Mouse (Mus musculus) lung, adult 2 months (tissue): ENCODE data around the gene Slc16a14. TPM values are rescaled to one million over a fixed set of nuclear protein-coding genes. Genes with fewer than 3 reads are reported as not detected.

Experiments
- DNase-seq: peaks from one replicate; pipeline ENCODE4 v3.0.0; 2022
- H3K4me1 ChIP-seq: fragments of 200-500 bp; 2 replicates; pipeline ENCODE4 v1.6.1; 2011; ENCODE audit warnings: low read length; ENCODE audit not compliant: control insufficient read depth, insufficient read depth
- H3K4me3 ChIP-seq: fragments of 200-500 bp; replicated peaks from 2 replicates; pipeline ENCODE3; 2011; ENCODE audit warnings: low read depth, mild to moderate bottlenecking, control low read depth, low read length; ENCODE audit errors: extremely low read depth
- CTCF ChIP-seq: fragments of 200-500 bp; IDR thresholded peaks from 2 replicates; pipeline ENCODE4 v1.5.1; 2011; ENCODE audit warnings: mild to moderate bottlenecking, low read length, control low read depth; ENCODE audit not compliant: insufficient read depth
- POLR2A ChIP-seq: fragments of 200-500 bp; IDR thresholded peaks from 2 replicates; pipeline ENCODE4 v1.6.1; 2011; ENCODE audit warnings: low read depth, mild to moderate bottlenecking, control low read depth, low read length, borderline replicate concordance; ENCODE audit errors: extremely low read depth
- WGBS: fragments of 180-500 bp; shearing (Covaris S2); methylation state at CpG from one replicate; pipeline ENCODE4 v1.1.7; 2018; 5-methylcytosine and 5-hydroxymethylcytosine counted together
- polyA plus RNA-seq: library from polyadenylated mRNA; depleted of rRNA; stranded (reverse); fragments of >200 nt; gene quantifications from 2 replicates; pipeline ENCODE4 v1.2.3, GENCODE M21; 2012

Gene Slc16a14
- polyA plus RNA-seq, 1 experiment = 0.06 TPM

DNA sequence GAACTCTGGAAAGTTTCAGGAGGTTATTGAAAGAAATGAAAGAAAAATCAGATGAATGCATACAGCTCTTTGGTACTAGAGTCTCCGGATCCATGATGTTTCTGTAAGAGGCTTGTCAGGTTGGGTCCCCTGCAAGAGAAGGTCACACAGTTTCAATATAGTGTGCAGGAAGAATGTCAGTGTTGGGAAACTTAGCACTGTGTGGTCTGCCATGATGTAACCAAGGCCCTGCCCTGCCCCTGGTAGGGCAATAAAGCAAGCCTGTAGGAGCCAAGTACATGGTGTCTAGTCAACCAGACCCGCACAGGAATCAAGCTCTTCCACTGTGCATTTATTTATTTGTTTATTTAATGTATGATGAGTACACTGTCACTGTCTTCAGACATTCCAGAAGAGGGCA, 5.4 kb upstream of the Slc16a14 start:
- Histone ChIP-seq H3K4me3 (no peak overlapping the region), H3K4me1 (no peaks in the 10 kb centered on the region)
- WGBS = 89% methylated on average over 2 of the region's 2 CpGs
- no peak for DNase-seq
- TF ChIP-seq CTCF (no peak), POLR2A (no peak)

DNA sequence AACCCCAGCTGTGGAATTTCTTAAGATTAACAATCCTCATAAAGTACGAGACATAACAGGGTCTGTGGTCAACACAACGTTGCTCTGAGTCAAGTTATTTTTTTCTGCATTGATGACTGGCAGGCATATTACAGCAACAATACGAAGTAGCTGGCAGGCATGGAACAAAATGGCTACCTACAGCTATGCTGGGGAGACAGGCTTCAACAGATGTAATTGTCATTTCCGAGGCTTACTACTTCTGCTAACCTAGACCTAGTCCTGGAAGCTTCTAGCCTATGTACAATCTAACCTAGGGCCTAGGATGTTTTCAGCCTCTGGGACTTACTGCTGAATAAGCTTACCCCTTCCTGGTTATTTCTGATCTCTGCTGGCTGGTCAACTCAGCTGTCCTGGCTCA, 4.5 kb upstream of the Slc16a14 start:
- WGBS = 69% methylated on average over 4 of the region's 4 CpGs
- H3K4me1 ChIP-seq = peaks cover 4% of the 10 kb centered on the region
- H3K4me3 ChIP-seq = no peak overlapping the region
- DNase-seq = no peak
- TF ChIP-seq CTCF = no peak
- no peak for TF ChIP-seq POLR2A

DNA sequence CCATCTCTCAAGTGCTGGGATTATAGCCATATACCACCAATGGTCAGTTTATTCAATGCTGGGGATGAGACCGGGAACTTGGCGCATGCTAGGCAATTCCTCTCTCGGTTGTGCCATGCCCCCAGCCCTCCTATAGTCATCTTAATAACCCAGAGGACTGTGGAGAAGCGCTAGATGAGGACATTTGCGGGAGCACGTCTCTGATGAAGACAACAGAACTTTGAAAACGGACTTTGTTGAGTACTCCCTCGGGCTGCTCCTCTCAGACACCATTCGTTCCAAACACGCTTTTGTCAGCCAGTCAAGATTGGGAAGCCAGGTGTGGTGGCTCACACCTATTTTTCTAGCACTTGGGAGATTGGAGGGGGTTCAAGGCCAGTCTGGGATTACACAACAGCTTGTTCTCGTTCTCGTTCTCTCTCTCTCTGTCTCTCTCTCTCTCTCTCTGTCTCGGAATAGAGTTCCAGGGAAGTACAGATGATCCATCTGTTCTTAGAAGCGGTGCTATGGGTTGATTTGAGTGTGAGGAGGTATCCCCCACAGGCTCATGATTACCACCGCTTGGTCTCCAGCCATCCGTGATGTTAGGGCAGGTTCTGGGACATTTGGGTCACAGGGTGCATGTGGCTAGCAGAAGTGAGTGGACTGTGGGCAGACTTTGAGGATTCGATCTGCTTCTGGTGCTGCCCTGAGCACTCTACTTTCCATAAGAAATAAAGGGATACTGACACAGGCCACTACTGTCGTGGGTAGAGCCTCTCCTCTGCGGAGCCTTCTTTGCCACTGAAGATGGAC, 2.0 kb upstream of the Slc16a14 start:
- Histone ChIP-seq H3K4me3 (no peak overlapping the region), H3K4me1 (peaks cover 4% of the 10 kb centered on the region)
- 88% methylated on average over 19 of the region's 19 CpGs for WGBS
- no peak for TF ChIP-seq POLR2A
- no peak for TF ChIP-seq CTCF
- no peak for DNase-seq

DNA sequence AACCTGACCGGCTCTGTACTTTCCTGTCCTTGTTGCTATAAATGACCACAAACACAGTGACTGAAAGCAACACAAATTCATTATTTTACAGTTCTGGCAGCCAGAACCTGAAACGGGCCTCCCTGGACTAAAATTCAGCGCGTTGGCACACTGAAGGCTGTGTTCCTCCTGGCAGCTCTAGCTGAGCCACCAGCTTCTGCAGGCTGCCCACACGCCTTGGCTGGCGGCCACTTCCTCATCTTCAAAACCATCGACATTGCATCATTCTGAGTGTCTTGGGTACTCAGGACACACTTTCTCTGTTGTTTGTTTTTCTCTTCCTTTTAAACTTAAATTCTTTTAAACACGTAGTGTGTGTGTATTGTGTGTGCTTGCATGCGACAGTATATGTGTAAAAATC, 734 bp upstream of the Slc16a14 start:
- DNase-seq = peak; percentile 18
- TF ChIP-seq CTCF = no peak
- 27% methylated on average over 9 of the region's 9 CpGs for WGBS

DNA sequence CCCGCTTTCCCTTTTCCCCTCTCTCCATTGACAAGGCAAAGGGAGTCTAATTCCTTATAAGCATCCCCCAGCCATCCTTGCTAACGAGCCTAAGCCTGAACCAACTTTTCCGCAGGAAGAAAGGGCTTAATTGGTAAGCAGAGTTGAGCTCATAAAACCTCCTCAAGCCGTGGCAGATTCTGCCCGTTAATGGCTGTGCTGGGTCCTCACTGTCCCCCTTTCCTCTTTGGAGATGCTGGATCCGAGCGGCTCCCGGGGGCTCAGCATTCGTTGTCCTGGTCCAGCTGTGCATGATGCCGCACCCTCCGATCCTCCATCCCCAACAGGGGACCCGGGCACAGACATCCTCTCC, 807 bp downstream of the Slc16a14 start:
- TF ChIP-seq CTCF = no peak
- no peak for TF ChIP-seq POLR2A
- H3K4me3 ChIP-seq = peak overlapping the region; percentile 11
- WGBS = under 1% methylated on average over 12 of the region's 12 CpGs

More for the DNA sequence above, 734 bp upstream of the Slc16a14 start:
- H3K4me1 ChIP-seq = peaks cover 4% of the 10 kb centered on the region
- no peak overlapping the region for H3K4me3 ChIP-seq

DNA sequence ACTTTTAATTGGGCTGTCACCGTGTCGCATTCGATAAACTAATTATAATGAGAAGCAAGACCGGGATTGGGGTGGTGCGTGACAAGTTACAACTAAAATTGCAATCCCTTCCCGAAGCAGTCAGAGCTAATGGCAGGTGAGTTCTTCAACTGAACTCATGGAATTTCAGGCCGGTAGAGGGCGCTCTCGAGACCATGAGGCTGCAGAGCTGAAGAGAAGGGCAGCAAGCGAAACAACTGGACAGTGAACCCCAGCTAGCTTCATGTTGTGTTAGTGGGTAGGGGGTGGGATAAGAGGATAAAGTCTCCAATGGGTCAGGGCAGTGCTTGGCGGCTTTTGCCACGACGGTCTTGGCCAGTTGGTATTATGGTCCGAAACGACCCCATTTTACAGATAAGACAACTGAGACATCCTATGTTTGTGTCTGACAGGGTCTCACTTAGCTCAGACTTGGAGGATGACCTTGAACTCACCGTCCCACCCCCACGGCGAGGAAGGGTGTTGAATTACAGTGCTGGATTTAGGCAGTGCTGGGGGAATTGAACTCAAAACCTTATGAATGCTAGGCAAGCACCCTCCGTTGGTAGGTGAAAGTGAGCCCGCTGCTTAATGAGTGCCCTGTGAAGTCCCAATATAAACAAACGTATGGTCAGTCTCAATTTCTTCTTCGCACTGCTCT, 1.3 kb downstream of the Slc16a14 start:
- peak; percentile 62 for TF ChIP-seq CTCF
- TF ChIP-seq POLR2A = no peak
- WGBS = 13% methylated on average over 22 of the region's 22 CpGs
- peaks cover 4% of the 10 kb centered on the region for H3K4me1 ChIP-seq
- H3K4me3 ChIP-seq = no peak overlapping the region
- DNase-seq = peak; percentile 56

More for the DNA sequence above, 807 bp downstream of the Slc16a14 start:
- peaks cover 4% of the 10 kb centered on the region for H3K4me1 ChIP-seq
- peak; percentile 4 for DNase-seq

DNA sequence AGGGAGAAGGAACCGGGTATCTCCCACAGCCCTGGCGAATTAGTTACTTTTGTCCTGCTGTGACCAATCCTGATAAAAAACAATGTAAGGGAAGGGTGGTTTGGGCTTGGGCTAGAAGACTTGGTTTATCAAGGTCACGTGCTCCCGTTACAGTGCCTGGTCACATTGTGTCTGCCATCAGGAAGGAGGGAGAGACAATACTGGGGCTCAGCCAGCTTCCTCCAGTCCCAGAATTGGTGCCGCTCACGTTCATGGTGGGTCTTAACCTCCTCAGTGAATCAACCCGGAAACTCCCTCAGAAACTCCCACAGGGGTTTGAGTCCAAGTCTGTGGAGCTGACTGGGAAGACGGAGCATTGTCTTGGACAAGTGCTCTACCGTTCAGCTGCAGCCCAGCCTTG, 9.3 kb downstream of the Slc16a14 start:
- Histone ChIP-seq H3K4me3 (no peak overlapping the region), H3K4me1 (no peaks in the 10 kb centered on the region)
- no peak for TF ChIP-seq POLR2A
- no peak for TF ChIP-seq CTCF
- DNase-seq = no peak
- 62% methylated on average over 9 of the region's 9 CpGs for WGBS

DNA sequence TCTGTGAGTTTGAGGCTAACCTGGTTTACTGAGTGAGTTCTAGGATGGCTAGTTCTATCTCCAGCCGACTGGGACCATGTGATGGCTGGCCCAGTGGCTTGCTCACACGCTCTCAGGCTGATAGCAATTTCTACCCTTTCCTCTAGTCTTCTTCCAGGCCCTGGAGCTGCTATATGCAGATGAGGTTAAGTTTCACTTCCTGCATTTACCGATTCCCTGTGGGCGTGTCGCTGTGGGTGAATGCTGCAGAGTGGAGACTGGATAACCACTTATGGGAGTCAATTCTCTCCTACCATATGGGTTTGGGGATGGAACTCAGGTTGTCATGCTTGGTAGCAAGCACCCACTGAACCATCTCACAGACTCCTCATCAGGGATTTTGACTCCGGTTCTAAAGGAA, 10.8 kb downstream of the Slc16a14 start:
- no peak for TF ChIP-seq POLR2A
- no peak for TF ChIP-seq CTCF
- WGBS = 63% methylated on average over 6 of the region's 6 CpGs
- no peak for DNase-seq

DNA sequence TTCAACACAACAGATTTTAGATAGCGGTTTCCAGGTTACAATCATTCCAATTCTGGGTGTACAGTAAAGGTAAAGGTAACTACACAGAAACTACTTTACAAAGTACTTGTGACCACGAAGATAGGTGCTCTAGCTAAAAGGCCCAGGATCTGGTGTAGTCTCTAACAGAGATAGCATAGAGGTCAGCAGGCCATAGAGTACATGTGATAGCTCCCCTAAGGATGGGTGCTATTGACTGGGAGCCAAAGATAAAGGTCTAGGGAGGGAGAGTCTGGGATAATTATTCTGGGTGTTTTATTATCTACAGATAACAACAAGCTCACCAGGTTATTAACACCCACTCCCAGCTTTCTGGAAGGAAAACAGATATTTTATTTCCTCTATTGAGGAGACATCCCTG, 11.5 kb downstream of the Slc16a14 start:
- WGBS = 78% methylated on average over 2 of the region's 2 CpGs

More for the DNA sequence above, 10.8 kb downstream of the Slc16a14 start:
- Histone ChIP-seq H3K4me1 (no peaks in the 10 kb centered on the region), H3K4me3 (no peak overlapping the region)

DNA sequence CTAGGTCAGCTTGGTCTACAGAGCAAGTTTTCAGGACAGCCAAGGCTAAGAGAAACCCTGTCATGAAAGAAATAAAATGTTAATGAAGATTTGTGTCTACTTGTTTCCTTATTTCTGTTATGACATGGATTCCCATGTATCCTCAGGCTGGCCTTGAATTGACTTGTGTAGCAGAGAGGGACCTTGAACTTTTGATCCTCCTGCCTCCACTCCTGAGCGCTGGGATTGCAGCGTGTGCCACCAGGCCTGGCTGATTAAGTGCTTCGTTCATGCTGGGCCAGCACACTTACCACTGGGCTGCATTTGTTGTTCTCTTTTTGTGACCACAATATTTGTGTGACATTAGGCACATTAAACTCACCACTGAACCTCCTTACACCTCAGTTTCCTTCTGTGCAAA, 16.1 kb downstream of the Slc16a14 start:
- Histone ChIP-seq H3K4me1 (no peaks in the 10 kb centered on the region), H3K4me3 (no peak overlapping the region)
- DNase-seq = no peak
- whole genome bisulfite sequencing = 87% methylated on average over 3 of the region's 3 CpGs
- TF ChIP-seq CTCF (no peak), POLR2A (no peak)

More for the DNA sequence above, 11.5 kb downstream of the Slc16a14 start:
- no peak for TF ChIP-seq CTCF
- TF ChIP-seq POLR2A = no peak
- no peak for DNase-seq
- no peak overlapping the region for H3K4me3 ChIP-seq
- no peaks in the 10 kb centered on the region for H3K4me1 ChIP-seq
